Mouse (Mus musculus) forebrain, embryonic 14.5 days (tissue): Measurements from ENCODE around the gene Srrt. TPM values are rescaled to one million over a fixed set of nuclear protein-coding genes. Genes with fewer than 3 reads are reported as not detected.

Source experiments
- ATAC-seq: fragments of 200-750 bp; cut with Nextera tagmentation; 2 replicates; pipeline ENCODE4 v1.8.0; 2017; ENCODE audit warnings: mild to moderate bottlenecking, moderate library complexity
- DNase-seq: peaks from one replicate; pipeline ENCODE4 v3.0.0-alpha.2; 2015; ENCODE audit warnings: low spot score
- H3K27ac ChIP-seq: fragments of 300-500 bp; sonication (generic); 2 replicates; pipeline ENCODE4 v1.5.1; 2014; ENCODE audit warnings: low read depth, mild to moderate bottlenecking, control low read depth, low read length, moderate library complexity
- H3K27me3 ChIP-seq: fragments of 300-500 bp; sonication (generic); replicated peaks from 2 replicates; pipeline ENCODE4 v1.6.1; 2014; ENCODE audit warnings: low read length, control low read depth, mixed read lengths; ENCODE audit not compliant: control insufficient read depth, insufficient read depth
- H3K36me3 ChIP-seq: fragments of 300-500 bp; sonication (generic); 2 replicates; pipeline ENCODE4 v1.6.1; 2014; ENCODE audit warnings: low read length, control low read depth; ENCODE audit not compliant: control insufficient read depth, insufficient read depth
- H3K4me1 ChIP-seq: fragments of 300-500 bp; sonication (generic); 2 replicates; pipeline ENCODE4 v1.6.1; 2014; ENCODE audit warnings: antibody characterized with exemption, low read length, control low read depth; ENCODE audit not compliant: control insufficient read depth, insufficient read depth
- H3K4me2 ChIP-seq: fragments of 300-500 bp; sonication (generic); 2 replicates; pipeline ENCODE4 v1.6.1; 2014; ENCODE audit warnings: mild to moderate bottlenecking, control low read depth, low read length
- H3K4me3 ChIP-seq: fragments of 300-500 bp; sonication (generic); 2 replicates; pipeline ENCODE4 v1.5.1; 2014; ENCODE audit warnings: low read depth, low read length, control low read depth
- H3K9ac ChIP-seq: fragments of 300-500 bp; sonication (generic); 2 replicates; pipeline ENCODE4 v1.6.1; 2014; ENCODE audit warnings: mild to moderate bottlenecking, low read length, control low read depth, moderate library complexity
- H3K9me3 ChIP-seq: fragments of 300-500 bp; sonication (generic); replicated peaks from 2 replicates; pipeline ENCODE4 v1.6.1; 2016; ENCODE audit warnings: low read length, control low read depth, mixed read lengths; ENCODE audit not compliant: control insufficient read depth
- WGBS: fragments of 180-500 bp; shearing (Covaris S2); extraction: QIAGEN DNeasy Blood & Tissue Kit; methylation state at CpG from one replicate; pipeline ENCODE4 v1.1.7; 2014; 5-methylcytosine and 5-hydroxymethylcytosine counted together
- polyA plus RNA-seq: library from polyadenylated mRNA; unstranded; fragments of >200 nt; fragmentation: Nextera tagmentation; extraction: Ambion mirVana; gene quantifications from 2 replicates; pipeline ENCODE4 v1.2.1, GENCODE M21; 2014

Gene Srrt
- polyA plus RNA-seq, 1 experiment from 2014 or later = 78.9 TPM

DNA sequence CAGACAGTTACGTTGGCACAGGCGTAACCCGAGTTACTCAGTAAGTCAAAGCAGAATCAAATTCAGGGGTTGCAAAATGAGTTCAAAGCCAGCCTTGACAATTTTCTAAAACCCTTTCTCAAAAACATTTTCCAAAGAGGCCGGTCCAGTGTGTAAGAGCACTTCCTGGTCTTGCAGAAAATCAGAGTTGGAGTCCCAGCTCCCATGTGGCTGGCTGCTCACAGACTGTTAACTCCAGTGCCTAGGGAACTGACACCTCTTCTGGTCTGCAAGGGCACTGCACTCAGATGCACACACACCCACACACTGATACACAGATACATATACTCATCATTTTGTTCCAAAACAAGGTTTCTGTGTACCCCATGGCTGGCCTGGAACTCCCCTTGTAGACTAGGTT is 882 bp upstream of the Srrt start:
- H3K9ac ChIP-seq = peak overlapping the region; percentile 86
- DNase-seq = no peak
- H3K27ac ChIP-seq = peak overlapping the region; percentile 92; the same call in 1 of the 2 replicates
- H3K36me3 ChIP-seq = peaks cover 33% of the 10 kb centered on the region
- H3K4me3 ChIP-seq = peak overlapping the region; percentile 67
- ATAC-seq = no peak
- H3K9me3 ChIP-seq = no peaks in the 10 kb centered on the region
- peak overlapping the region; percentile 65 for H3K4me2 ChIP-seq
- WGBS = 90% methylated on average over 4 of the region's 4 CpGs
- no peaks in the 10 kb centered on the region for H3K27me3 ChIP-seq
- H3K4me1 ChIP-seq = peaks cover 28% of the 10 kb centered on the region

DNA sequence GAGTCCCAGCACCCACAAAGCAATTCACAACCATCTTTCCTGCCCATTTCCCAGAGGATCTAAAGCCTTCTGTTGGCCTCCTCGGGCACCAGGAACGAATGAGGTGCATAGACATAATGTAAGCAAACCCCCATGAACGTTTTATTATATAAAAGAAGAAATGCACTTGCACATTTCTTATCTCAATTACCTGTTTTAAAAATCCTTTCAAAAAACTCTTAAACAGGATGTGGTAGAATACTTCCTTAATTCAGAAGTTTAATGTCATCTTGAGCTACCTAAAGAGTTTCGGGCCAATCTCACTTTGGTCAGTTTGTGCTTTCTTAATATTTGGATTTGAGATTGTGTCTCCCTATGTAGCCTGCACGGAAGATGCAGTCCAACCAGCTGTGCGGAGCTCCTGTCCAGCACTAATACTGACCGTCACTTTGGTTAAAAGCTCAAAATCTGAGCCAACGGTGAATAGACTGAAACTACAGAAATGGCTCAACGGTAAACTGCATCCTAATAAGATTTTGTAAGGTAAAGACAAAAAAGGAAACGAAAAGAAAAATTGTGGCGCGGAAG is 952 bp downstream of the Srrt start:
- Histone ChIP-seq H3K27me3 (no peaks in the 10 kb centered on the region), H3K36me3 (peaks cover 51% of the 10 kb centered on the region), H3K4me1 (peaks cover 28% of the 10 kb centered on the region), H3K9ac (peak overlapping the region; percentile 86), H3K9me3 (no peaks in the 10 kb centered on the region), H3K4me2 (peak overlapping the region; percentile 77), H3K4me3 (peak overlapping the region; percentile 67), H3K27ac (peak overlapping the region; percentile 92)
- WGBS = 15% methylated on average over 12 of the region's 12 CpGs
- DNase-seq (no peak), ATAC-seq (no peak)

DNA sequence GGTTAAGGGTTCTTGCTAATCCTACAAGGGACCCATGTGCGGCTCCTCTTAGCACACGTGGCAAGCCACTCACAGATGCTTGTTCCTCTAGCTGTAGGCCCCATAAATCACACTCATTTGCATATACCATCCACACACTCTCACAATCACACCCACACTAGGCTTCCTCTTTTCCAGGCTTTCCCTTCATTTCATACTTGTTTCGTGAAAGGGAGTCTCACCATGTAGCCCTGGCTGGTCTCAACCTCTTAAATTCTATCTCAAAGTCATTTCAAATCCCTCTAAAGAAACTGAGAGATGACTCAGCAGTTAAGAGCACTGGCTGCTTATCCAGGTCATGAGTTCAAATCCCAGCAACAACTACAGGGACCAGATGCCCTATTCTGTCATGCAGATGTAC is 1.7 kb downstream of the Srrt start:
- Histone ChIP-seq H3K4me2 (peak overlapping the region; percentile 77), H3K27ac (no peak overlapping the region), H3K36me3 (peaks cover 58% of the 10 kb centered on the region), H3K9ac (peak overlapping the region; percentile 86; the same call in 1 of the 2 replicates), H3K4me3 (peak overlapping the region; percentile 67), H3K27me3 (no peaks in the 10 kb centered on the region), H3K4me1 (peaks cover 28% of the 10 kb centered on the region), H3K9me3 (no peaks in the 10 kb centered on the region)
- DNase-seq (no peak), ATAC-seq (no peak)
- 69% methylated on average over 3 of the region's 3 CpGs for WGBS

DNA sequence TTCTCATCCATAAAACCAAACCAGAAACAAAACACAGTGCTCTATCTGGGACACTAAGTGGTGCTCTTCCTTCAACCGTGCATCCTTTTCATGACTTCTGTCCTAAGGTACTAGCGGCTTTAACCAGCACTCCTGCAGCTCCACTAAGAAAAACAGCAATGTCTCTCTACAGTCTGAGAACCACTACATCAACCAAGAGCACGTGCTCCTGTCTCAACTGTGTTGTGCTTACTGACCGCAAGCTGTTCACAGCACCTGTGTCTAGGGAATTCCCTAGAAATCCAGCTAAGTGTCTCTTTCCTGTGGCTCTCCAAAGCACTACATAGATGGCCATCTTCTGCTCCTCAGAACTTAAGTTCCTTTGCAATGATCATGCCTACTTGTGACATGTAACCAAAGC is 2.7 kb downstream of the Srrt start:
- Histone ChIP-seq H3K36me3 (peaks cover 59% of the 10 kb centered on the region), H3K9me3 (no peaks in the 10 kb centered on the region), H3K27ac (no peak overlapping the region), H3K4me2 (peak overlapping the region; percentile 77), H3K27me3 (no peaks in the 10 kb centered on the region), H3K4me1 (peaks cover 28% of the 10 kb centered on the region), H3K9ac (peak overlapping the region; percentile 86), H3K4me3 (no peak overlapping the region)
- ATAC-seq = no peak
- WGBS = 74% methylated on average over 4 of the region's 4 CpGs
- DNase-seq = no peak

DNA sequence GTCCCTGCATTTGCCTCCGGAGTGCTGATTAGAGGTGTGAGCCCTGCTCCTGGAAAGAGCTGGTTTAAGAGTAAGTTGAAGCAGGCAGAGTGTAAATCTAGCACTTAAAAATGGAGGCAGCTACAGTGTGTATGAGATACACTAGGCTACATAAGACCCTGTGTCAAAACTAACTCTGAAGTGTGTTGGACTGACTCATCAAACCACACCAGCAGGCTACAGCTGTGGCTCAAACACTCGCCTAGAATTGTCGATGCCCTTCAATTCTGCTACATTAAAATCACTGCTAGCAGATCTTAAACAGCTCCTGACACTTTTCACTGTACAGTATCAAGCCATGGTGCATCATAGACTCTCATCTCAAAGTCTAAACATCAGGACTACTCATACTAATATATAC is 3.3 kb downstream of the Srrt start:
- WGBS = 90% methylated on average over 3 of the region's 3 CpGs
- no peaks in the 10 kb centered on the region for H3K27me3 ChIP-seq
- no peak overlapping the region for H3K27ac ChIP-seq
- H3K4me1 ChIP-seq = peaks cover 28% of the 10 kb centered on the region
- peaks cover 62% of the 10 kb centered on the region for H3K36me3 ChIP-seq
- no peak for DNase-seq
- no peak overlapping the region for H3K4me3 ChIP-seq
- no peak overlapping the region for H3K4me2 ChIP-seq
- ATAC-seq = no peak
- peak overlapping the region; percentile 86; the same call in 1 of the 2 replicates for H3K9ac ChIP-seq
- H3K9me3 ChIP-seq = no peaks in the 10 kb centered on the region

DNA sequence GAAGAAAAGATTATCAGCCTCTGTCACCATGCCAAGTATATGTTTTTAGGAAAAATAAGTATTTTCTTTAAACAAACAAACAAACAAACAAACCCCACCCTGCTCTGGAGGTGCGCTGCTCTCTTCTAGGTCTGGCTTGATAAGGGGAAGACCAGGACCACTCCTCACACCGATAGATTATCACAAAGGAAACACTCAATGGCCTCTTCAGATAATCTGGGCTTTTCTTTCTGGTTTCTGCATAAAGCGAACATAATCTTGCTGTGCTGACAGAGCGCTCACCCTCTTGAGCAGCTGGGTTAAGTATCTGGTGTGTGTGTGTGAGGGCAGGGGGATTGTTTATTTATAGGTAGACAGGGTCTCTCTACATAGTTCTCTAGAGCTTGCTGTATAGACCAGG is 3.9 kb downstream of the Srrt start:
- Histone ChIP-seq H3K36me3 (peaks cover 65% of the 10 kb centered on the region), H3K9me3 (no peaks in the 10 kb centered on the region), H3K4me2 (no peak overlapping the region), H3K4me3 (no peak overlapping the region), H3K4me1 (peaks cover 28% of the 10 kb centered on the region), H3K27ac (no peak overlapping the region), H3K27me3 (no peaks in the 10 kb centered on the region), H3K9ac (no peak overlapping the region)
- no peak for ATAC-seq
- 91% methylated on average over 4 of the region's 4 CpGs for WGBS
- DNase-seq = no peak

DNA sequence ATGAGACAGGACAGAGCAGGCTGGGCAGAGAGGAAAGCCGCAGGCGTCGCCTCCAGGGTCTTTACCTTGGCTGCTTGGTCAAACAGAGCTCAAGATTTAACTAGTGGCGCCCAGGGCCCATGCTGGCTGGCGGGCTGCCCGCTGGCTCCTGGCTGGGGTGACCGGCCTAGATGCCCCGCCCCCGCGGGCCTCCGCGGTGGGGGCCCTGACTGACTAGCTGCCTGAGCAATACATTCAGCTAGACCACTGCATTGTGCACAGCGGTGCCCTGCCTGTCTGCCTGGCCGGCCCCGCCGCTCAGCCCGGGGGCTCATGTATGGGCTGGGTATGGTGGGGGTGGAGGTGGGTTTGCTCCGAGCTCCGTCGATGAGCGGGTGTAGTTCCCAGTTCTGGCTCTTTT is 6.2 kb downstream of the Srrt start:
- DNase-seq = peak; percentile 36
- Histone ChIP-seq H3K27ac (no peak overlapping the region), H3K4me1 (peaks cover 22% of the 10 kb centered on the region), H3K27me3 (no peaks in the 10 kb centered on the region), H3K4me2 (no peak overlapping the region), H3K9me3 (no peaks in the 10 kb centered on the region), H3K36me3 (peaks cover 89% of the 10 kb centered on the region), H3K9ac (no peak overlapping the region), H3K4me3 (no peak overlapping the region)
- ATAC-seq = peak; percentile 33; the same call in 1 of the 2 replicates
- 60% methylated on average over 20 of the region's 21 CpGs for WGBS

DNA sequence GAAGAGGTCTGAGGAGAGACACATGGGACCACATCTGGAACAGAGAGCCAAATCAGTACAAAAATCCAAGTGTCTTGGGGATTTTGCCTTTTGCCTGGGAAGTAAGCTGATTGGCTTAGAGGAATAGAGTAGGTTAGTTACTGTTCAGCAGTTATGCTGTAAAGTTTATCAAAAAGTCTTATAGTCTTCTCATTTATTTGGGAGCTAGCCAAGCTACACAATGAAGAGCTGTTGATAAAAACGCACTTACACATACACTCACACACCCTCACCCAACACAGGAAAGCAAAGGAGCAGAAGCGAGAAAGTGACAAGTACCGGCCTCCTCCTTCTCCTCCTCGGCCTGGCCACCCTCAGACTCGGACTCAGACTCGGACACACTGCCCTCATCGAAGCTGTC is 8.2 kb downstream of the Srrt start:
- H3K9me3 ChIP-seq = no peaks in the 10 kb centered on the region
- no peak overlapping the region for H3K27ac ChIP-seq
- ATAC-seq (no peak), DNase-seq (no peak)
- H3K4me2 ChIP-seq = no peak overlapping the region
- H3K4me3 ChIP-seq = no peak overlapping the region
- H3K4me1 ChIP-seq = peaks cover 8% of the 10 kb centered on the region
- WGBS = 89% methylated on average over 7 of the region's 7 CpGs
- H3K36me3 ChIP-seq = peaks cover 96% of the 10 kb centered on the region
- H3K27me3 ChIP-seq = no peaks in the 10 kb centered on the region
- no peak overlapping the region for H3K9ac ChIP-seq

DNA sequence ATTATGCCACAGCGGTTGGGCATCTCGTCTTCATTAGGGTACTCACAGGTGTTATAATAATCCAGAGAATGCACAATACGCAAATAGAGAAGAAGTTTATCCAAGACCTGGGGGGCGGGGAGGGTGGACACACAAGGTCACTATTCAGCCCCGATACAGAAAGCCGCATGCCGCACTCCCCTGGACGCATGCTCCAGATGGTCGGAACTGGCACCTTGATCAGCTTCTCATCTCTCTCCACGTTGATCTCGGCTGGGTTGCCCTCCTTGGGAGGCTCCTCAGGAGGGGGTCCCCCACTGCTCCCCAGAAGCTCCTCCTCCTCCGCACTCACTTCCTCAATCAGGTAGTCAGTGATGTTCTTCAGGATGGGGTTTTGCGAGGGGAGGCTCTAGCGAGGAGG is 10.3 kb downstream of the Srrt start:
- no peak for DNase-seq
- H3K36me3 ChIP-seq = peaks cover 75% of the 10 kb centered on the region
- no peak overlapping the region for H3K9ac ChIP-seq
- no peak overlapping the region for H3K4me2 ChIP-seq
- no peaks in the 10 kb centered on the region for H3K9me3 ChIP-seq
- H3K4me3 ChIP-seq = no peak overlapping the region
- no peak overlapping the region for H3K27ac ChIP-seq
- peaks cover 9% of the 10 kb centered on the region for H3K4me1 ChIP-seq
- 94% methylated on average over 14 of the region's 14 CpGs for WGBS
- no peaks in the 10 kb centered on the region for H3K27me3 ChIP-seq
- ATAC-seq = no peak
